Mouse (Mus musculus) megakaryocyte, embryonic 14.5 days (primary cell): ENCODE measurements around the gene Lrrc40. TPM values are rescaled to one million over a fixed set of nuclear protein-coding genes. Genes with fewer than 3 reads are reported as not detected.

Source experiments
- H3K27me3 ChIP-seq: replicated peaks from 2 replicates; pipeline ENCODE3; 2012; ENCODE audit warnings: inconsistent platforms
- H3K36me3 ChIP-seq: replicated peaks from 2 replicates; pipeline ENCODE3; 2012; ENCODE audit warnings: low read length, inconsistent platforms, mixed read lengths
- H3K4me1 ChIP-seq: 2 replicates; pipeline ENCODE4 v1.6.1; 2012; ENCODE audit warnings: inconsistent platforms
- H3K4me3 ChIP-seq: replicated peaks from 2 replicates; pipeline ENCODE3; 2012; ENCODE audit warnings: moderate library complexity, mild to moderate bottlenecking, inconsistent platforms
- H3K9me3 ChIP-seq: 2 replicates; pipeline ENCODE4 v1.6.1; 2012; ENCODE audit warnings: inconsistent platforms
- FLI1 ChIP-seq: IDR thresholded peaks from 2 replicates; pipeline ENCODE4 v1.6.1; 2012; ENCODE audit warnings: low read length, inconsistent platforms, mixed read lengths
- GATA1 ChIP-seq: IDR thresholded peaks from 3 replicates; pipeline ENCODE4 v1.6.1; 2012; ENCODE audit warnings: mixed read lengths, low read length, inconsistent platforms, borderline replicate concordance
- polyA plus RNA-seq: library from polyadenylated mRNA; stranded (reverse); fragments of >175 nt; gene quantifications from 2 replicates; pipeline ENCODE4 v1.2.3, GENCODE M21; 2012; ENCODE audit warnings: low replicate concordance; ENCODE audit not compliant: insufficient read depth

The Lrrc40 gene
- polyA plus RNA-seq, 1 experiment, result 11.4 TPM

GRCm38 (mm10) chr3:158040755-158041154, 4.3 kb downstream of the Lrrc40 start:
- Histone ChIP-seq H3K4me3 (no peak overlapping the region), H3K27me3 (no peaks in the 10 kb centered on the region), H3K4me1 (peaks cover 21% of the 10 kb centered on the region; the same call in 1 of the 2 replicates), H3K36me3 (peaks cover 11% of the 10 kb centered on the region), H3K9me3 (no peaks in the 10 kb centered on the region)
- TF ChIP-seq FLI1, result no peak
- no peak for TF ChIP-seq GATA1

GRCm38 (mm10) chr3:158049508-158049907, 13.0 kb downstream of the Lrrc40 start:
- no peak for TF ChIP-seq GATA1
- TF ChIP-seq FLI1, result no peak
- H3K4me3 ChIP-seq, result no peak overlapping the region
- no peaks in the 10 kb centered on the region for H3K9me3 ChIP-seq
- H3K27me3 ChIP-seq, result no peaks in the 10 kb centered on the region
- peaks cover 55% of the 10 kb centered on the region for H3K36me3 ChIP-seq
- H3K4me1 ChIP-seq, result no peaks in the 10 kb centered on the region

DNA sequence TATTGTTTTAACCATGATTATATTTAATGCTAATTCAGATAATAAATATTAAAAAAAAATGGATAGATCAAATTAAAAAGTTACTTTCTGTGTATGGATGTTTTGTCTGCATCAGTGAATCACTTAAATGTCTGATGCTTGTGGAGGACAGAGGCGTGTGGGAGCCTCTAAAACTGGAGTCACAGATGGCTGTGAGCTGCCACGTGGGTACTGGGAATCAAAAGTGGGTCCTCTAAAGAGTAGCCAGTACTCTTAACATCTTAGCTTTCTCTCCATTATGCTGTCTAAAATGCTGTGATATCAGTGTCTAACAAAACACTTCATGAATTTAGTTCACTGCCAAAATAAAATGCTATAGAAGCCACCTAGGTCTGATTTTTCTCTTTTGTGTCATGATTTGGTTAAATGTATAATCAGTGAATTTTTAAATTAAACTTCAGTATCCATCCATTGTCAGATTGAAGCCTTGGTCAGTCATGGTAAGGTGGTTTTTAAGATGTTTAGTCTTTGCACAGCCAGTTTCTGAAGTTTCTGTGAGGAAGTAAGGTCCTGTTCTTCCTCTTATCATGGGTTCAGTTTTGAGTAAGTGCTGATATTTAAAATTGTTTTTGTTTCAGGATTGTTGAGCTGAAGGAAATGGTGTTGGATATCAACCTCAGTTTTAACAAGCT, 24.3 kb downstream of the Lrrc40 start:
- H3K4me1 ChIP-seq, result peaks cover 8% of the 10 kb centered on the region
- H3K9me3 ChIP-seq, result no peaks in the 10 kb centered on the region
- TF ChIP-seq FLI1, result no peak
- TF ChIP-seq GATA1, result no peak
- H3K4me3 ChIP-seq, result no peak overlapping the region
- H3K27me3 ChIP-seq, result no peaks in the 10 kb centered on the region
- peaks cover 73% of the 10 kb centered on the region for H3K36me3 ChIP-seq

- H3K36me3 ChIP-seq, result peaks cover 71% of the 10 kb centered on the region
- peaks cover 8% of the 10 kb centered on the region for H3K4me1 ChIP-seq
- TF ChIP-seq GATA1 (no peak), FLI1 (no peak)
- H3K4me3 ChIP-seq, result peak overlapping the region; percentile 68
- H3K9me3 ChIP-seq, result no peaks in the 10 kb centered on the region
- no peaks in the 10 kb centered on the region for H3K27me3 ChIP-seq
These were observed 25.5 kb downstream of the Lrrc40 start for GRCm38 (mm10) chr3:158061811-158062523.

DNA sequence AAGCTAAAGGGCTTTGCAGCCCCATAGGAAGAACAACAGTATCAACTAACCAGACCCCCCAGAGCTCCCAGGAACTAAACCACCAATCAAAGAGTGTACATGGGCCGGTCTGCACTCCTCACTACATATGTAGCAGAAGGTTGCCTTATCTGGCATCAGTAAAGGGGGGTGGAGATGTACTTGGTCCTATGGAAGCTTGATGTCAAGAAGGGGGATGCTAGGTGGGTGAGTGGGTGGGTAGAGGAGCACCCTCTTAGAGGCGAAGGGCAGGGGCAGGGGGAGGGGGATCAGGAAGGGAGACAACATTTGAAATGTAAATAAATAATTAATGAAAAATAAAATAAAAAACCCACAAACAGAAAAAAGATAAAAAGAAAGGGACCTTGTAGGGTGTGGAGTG, 28.8 kb downstream of the Lrrc40 start:
- Histone ChIP-seq H3K36me3 (peaks cover 52% of the 10 kb centered on the region), H3K4me3 (no peak overlapping the region), H3K9me3 (no peaks in the 10 kb centered on the region), H3K27me3 (no peaks in the 10 kb centered on the region), H3K4me1 (peaks cover 8% of the 10 kb centered on the region)
- TF ChIP-seq FLI1 (no peak), GATA1 (no peak)

- TF ChIP-seq FLI1, result no peak
- no peak for TF ChIP-seq GATA1
- Histone ChIP-seq H3K27me3 (no peaks in the 10 kb centered on the region), H3K9me3 (no peaks in the 10 kb centered on the region), H3K4me1 (no peaks in the 10 kb centered on the region), H3K36me3 (peaks cover 39% of the 10 kb centered on the region), H3K4me3 (no peak overlapping the region)
These were observed 31.5 kb downstream of the Lrrc40 start for GRCm38 (mm10) chr3:158067916-158068315.

GRCm38 (mm10) chr3:158068613-158069263, 32.3 kb downstream of the Lrrc40 start:
- peaks cover 33% of the 10 kb centered on the region for H3K36me3 ChIP-seq
- TF ChIP-seq FLI1 (no peak), GATA1 (no peak)
- no peaks in the 10 kb centered on the region for H3K4me1 ChIP-seq
- H3K4me3 ChIP-seq, result no peak overlapping the region
- H3K27me3 ChIP-seq, result no peaks in the 10 kb centered on the region
- no peaks in the 10 kb centered on the region for H3K9me3 ChIP-seq

GRCm38 (mm10) chr3:158075004-158075403, 38.5 kb downstream of the Lrrc40 start:
- TF ChIP-seq FLI1, result no peak
- TF ChIP-seq GATA1, result no peak
- H3K4me3 ChIP-seq, result no peak overlapping the region
- no peaks in the 10 kb centered on the region for H3K36me3 ChIP-seq
- H3K27me3 ChIP-seq, result peaks cover 5% of the 10 kb centered on the region
- no peaks in the 10 kb centered on the region for H3K9me3 ChIP-seq
- no peaks in the 10 kb centered on the region for H3K4me1 ChIP-seq

- no peaks in the 10 kb centered on the region for H3K36me3 ChIP-seq
- no peaks in the 10 kb centered on the region for H3K4me1 ChIP-seq
- TF ChIP-seq FLI1 (no peak), GATA1 (no peak)
- H3K4me3 ChIP-seq, result no peak overlapping the region
- no peaks in the 10 kb centered on the region for H3K9me3 ChIP-seq
- H3K27me3 ChIP-seq, result peaks cover 10% of the 10 kb centered on the region
These were observed 40.4 kb downstream of the Lrrc40 start for GRCm38 (mm10) chr3:158076685-158077379.

DNA sequence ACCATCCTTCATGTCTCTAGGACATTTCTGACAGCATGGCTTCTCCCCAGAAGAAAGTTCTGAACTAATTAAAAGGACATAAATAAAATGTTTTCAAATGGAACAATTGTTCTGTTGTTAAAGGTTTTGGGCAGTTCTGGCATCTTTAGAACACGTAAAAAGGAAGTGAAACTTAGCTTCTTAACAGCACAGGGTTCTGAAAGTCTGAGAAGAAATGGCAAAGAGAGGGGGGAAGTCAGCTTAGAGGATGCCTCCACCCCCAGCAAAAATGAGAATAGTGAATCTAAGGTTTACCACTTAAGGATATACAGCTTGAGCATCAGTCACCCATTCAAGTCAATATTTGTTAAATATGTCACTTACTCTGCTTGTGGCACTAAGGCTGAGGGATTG, 40.9 kb downstream of the Lrrc40 start:
- H3K27me3 ChIP-seq, result peaks cover 12% of the 10 kb centered on the region
- H3K36me3 ChIP-seq, result no peaks in the 10 kb centered on the region
- H3K4me1 ChIP-seq, result no peaks in the 10 kb centered on the region
- H3K4me3 ChIP-seq, result no peak overlapping the region
- no peaks in the 10 kb centered on the region for H3K9me3 ChIP-seq
- TF ChIP-seq GATA1 (no peak), FLI1 (no peak)
